Mouse (Mus musculus): ENCODE results near the gene Irf2bp1.

- TF ChIP-seq EP300 (IDR thresholded peaks at IDR 0.05) (no peak), CTCF (IDR thresholded peaks at IDR 0.05) (no peak)
Measured at GRCm38 (mm10) chr7:19049252-19049651, 45.4 kb downstream of the Irf2bp1 start.
